Mouse (Mus musculus): ENCODE data around the gene Myom1. TPM values are rescaled to one million over a fixed set of nuclear protein-coding genes. Genes with fewer than 3 reads are reported as not detected.

Myom1 gene
- total and polyA plus RNA-seq, 2 experiments from 2014 or later = 238 to 392 TPM

DNA sequence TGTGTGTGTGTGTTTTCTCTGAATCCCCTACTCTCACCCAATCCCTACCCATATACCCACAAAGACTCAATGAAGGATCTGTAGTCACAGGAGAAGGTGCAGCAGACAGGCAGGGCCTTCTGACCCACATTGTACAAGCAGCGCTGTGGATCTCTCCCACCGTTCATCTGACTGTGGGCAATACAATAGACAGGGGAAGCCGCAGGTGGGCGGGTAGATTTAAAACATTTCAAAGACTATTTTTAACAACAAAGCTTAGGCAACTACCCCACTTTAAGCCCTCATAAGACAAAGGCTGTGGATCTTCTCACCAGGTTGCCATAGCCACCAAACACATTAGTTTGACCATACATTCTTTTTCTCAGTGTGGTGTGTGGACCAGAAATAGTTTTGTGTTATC lies 116.2 kb downstream of the Myom1 start:
- TF ChIP-seq EP300 (IDR thresholded peaks at IDR 0.05; ENCODE audit: low read depth) (no peak), CTCF (IDR thresholded peaks at IDR 0.05; ENCODE audit: low read depth) (no peak)
- ATAC-seq (ENCODE audit: insufficient read depth, low read depth) = no peak
- Histone ChIP-seq H3K36me3 (replicated peaks; ENCODE audit: control insufficient read depth, insufficient read depth, low read length) (peaks cover 64% of the 10 kb centered on the region), H3K4me1 (ENCODE audit: control insufficient read depth, insufficient read depth) (peaks cover 11% of the 10 kb centered on the region), H3K4me3 (ENCODE audit: low read depth, low read length) (no peak overlapping the region), H3K9me3 (replicated peaks; ENCODE audit: control insufficient read depth, low read length) (no peaks in the 10 kb centered on the region), H3K4me2 (ENCODE audit: low read depth, low read length) (no peak overlapping the region), H3K27me3 (ENCODE audit: control insufficient read depth, insufficient read depth, low read length) (no peaks in the 10 kb centered on the region), H3K9ac (replicated peaks; ENCODE audit: low read depth, low read length) (no peak overlapping the region), H3K27ac (ENCODE audit: low read depth) (peak overlapping the region; percentile 62)
- WGBS = 44% methylated on average over 4 of the region's 4 CpGs
- DNase-seq (ENCODE audit: low spot score) = no peak

DNA sequence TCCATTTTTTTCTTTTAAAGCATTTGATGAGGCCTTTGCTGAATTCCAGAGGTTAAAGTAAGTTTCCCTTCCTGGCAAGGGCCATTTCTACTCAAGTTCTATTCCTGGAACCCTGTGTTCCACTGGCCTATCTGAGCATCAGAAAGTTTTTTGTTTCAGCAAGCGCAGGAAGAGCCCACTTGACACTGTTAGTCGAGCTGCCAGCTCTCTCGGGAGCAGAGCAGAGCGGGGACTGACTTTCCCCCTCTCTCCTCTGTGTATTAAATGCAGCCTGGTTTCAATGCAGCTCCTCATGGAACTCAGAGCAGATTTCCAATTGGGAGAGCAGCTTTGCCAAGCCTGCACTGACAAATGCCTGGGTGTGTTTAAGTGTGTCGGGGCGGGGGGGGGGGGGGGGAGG lies 118.2 kb downstream of the Myom1 start:
- Histone ChIP-seq H3K4me2 (ENCODE audit: low read depth, low read length) (no peak overlapping the region), H3K9ac (replicated peaks; ENCODE audit: low read depth, low read length) (no peak overlapping the region), H3K9me3 (replicated peaks; ENCODE audit: control insufficient read depth, low read length) (no peaks in the 10 kb centered on the region), H3K36me3 (replicated peaks; ENCODE audit: control insufficient read depth, insufficient read depth, low read length) (peaks cover 62% of the 10 kb centered on the region), H3K27me3 (ENCODE audit: control insufficient read depth, insufficient read depth, low read length) (no peaks in the 10 kb centered on the region), H3K4me3 (ENCODE audit: low read depth, low read length) (no peak overlapping the region), H3K27ac (ENCODE audit: low read depth) (peak overlapping the region; percentile 77), H3K4me1 (ENCODE audit: control insufficient read depth, insufficient read depth) (peaks cover 11% of the 10 kb centered on the region)
- no peak for TF ChIP-seq EP300 (IDR thresholded peaks at IDR 0.05; ENCODE audit: low read depth)
- no peak for TF ChIP-seq CTCF (IDR thresholded peaks at IDR 0.05; ENCODE audit: low read depth)
- DNase-seq (ENCODE audit: low spot score) (peak; percentile 75), ATAC-seq (ENCODE audit: insufficient read depth, low read depth) (peak; percentile 86)
- WGBS = 9% methylated on average over 4 of the region's 6 CpGs

DNA sequence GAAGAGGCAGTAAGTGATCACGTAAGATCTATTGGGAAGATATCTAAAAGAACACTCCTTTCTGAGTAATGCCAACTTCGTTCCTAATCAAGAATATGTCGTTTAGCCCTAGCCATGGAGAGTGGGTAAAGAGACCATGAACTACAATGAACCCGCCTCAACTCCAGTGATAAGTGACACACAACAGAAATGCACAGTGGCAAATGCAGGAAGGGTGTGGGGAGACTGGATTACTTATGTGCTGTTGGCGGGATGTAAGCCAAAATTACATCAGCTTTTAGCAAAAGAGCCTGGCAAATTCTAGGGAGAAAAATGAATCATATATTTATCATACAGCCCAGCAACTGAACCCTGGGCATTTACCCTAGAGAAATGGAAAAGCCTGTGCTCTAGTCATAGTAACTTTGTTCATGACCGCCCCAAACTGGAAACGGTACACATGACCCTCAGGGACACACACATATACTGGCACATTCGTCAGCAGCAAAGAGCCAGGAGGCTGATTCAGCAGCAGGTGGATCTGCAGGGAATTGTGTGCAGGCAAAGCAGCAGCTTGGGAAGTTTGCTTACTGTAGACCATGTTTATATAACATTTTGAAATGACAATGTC lies 121.7 kb downstream of the Myom1 start:
- Histone ChIP-seq H3K4me3 (ENCODE audit: low read depth, low read length) (no peak overlapping the region), H3K4me2 (ENCODE audit: low read depth, low read length) (no peak overlapping the region), H3K27ac (ENCODE audit: low read depth) (0 out of 2 replicates have a peak overlapping the region, but pooled peaks have one; percentile 8), H3K9me3 (replicated peaks; ENCODE audit: control insufficient read depth, low read length) (no peaks in the 10 kb centered on the region), H3K36me3 (replicated peaks; ENCODE audit: control insufficient read depth, insufficient read depth, low read length) (peaks cover 57% of the 10 kb centered on the region), H3K4me1 (ENCODE audit: control insufficient read depth, insufficient read depth) (peaks cover 7% of the 10 kb centered on the region), H3K9ac (replicated peaks; ENCODE audit: low read depth, low read length) (no peak overlapping the region), H3K27me3 (ENCODE audit: control insufficient read depth, insufficient read depth, low read length) (no peaks in the 10 kb centered on the region)
- DNase-seq (ENCODE audit: low spot score) (no peak), ATAC-seq (ENCODE audit: insufficient read depth, low read depth) (no peak)
- WGBS = 68% methylated on average over 8 of the region's 8 CpGs
- TF ChIP-seq CTCF (IDR thresholded peaks at IDR 0.05; ENCODE audit: low read depth) (no peak), EP300 (IDR thresholded peaks at IDR 0.05; ENCODE audit: low read depth) (no peak)

DNA sequence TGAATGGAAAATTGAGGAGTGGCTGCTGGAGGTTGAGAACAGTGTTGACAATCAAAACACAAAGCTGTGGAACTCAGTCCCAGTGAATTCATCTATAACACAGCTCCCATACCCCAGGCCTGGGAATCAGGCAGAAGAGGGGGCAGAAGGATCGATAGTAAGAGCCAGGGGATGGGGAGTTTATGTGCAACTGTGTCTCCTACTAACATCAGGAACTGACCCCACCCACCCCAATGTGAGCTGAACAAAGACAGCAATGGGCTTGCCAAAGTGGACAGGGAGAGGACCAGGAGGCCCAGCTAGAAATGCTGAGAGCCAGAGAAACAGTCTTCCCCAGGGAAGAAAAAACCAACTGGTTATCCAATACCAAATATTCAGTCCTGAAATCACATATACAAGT lies 122.2 kb downstream of the Myom1 start:
- Histone ChIP-seq H3K27ac (ENCODE audit: low read depth) (0 out of 2 replicates have a peak overlapping the region, but pooled peaks have one; percentile 8), H3K9ac (replicated peaks; ENCODE audit: low read depth, low read length) (no peak overlapping the region), H3K36me3 (replicated peaks; ENCODE audit: control insufficient read depth, insufficient read depth, low read length) (peaks cover 57% of the 10 kb centered on the region), H3K4me2 (ENCODE audit: low read depth, low read length) (no peak overlapping the region), H3K4me1 (ENCODE audit: control insufficient read depth, insufficient read depth) (peaks cover 6% of the 10 kb centered on the region), H3K4me3 (ENCODE audit: low read depth, low read length) (no peak overlapping the region), H3K9me3 (replicated peaks; ENCODE audit: control insufficient read depth, low read length) (no peaks in the 10 kb centered on the region), H3K27me3 (ENCODE audit: control insufficient read depth, insufficient read depth, low read length) (no peaks in the 10 kb centered on the region)
- ATAC-seq (ENCODE audit: insufficient read depth, low read depth) = no peak
- no peak for DNase-seq (ENCODE audit: low spot score)
- WGBS = 70% methylated on average over 1 of the region's 1 CpGs
- TF ChIP-seq EP300 (IDR thresholded peaks at IDR 0.05; ENCODE audit: low read depth) = no peak
- TF ChIP-seq CTCF (IDR thresholded peaks at IDR 0.05; ENCODE audit: low read depth) = no peak

DNA sequence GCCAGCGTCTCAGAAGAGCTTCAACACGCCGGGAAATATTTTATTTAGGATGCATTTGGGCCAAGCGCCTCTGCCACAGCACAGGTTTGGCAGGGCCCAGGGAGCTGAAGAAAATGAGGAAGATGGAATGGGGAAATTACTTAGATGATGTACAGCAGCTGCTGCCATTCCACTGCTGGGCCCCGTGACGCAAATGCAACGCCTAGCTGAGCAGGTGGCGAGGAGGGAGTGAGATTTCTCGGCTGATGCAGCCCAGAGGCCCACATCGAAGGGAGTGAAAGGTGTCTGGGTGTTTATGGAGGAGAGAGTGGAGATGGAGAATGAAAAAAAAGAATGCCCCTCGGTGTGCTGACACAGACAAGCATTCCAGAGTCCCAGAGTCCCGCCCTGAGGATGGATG lies 123.1 kb downstream of the Myom1 start:
- ATAC-seq (ENCODE audit: insufficient read depth, low read depth) = no peak
- peaks cover 57% of the 10 kb centered on the region for H3K36me3 ChIP-seq (replicated peaks; ENCODE audit: control insufficient read depth, insufficient read depth, low read length)
- H3K4me2 ChIP-seq (ENCODE audit: low read depth, low read length) = no peak overlapping the region
- no peak overlapping the region for H3K9ac ChIP-seq (replicated peaks; ENCODE audit: low read depth, low read length)
- H3K9me3 ChIP-seq (replicated peaks; ENCODE audit: control insufficient read depth, low read length) = no peaks in the 10 kb centered on the region
- no peaks in the 10 kb centered on the region for H3K4me1 ChIP-seq (ENCODE audit: control insufficient read depth, insufficient read depth)
- H3K4me3 ChIP-seq (ENCODE audit: low read depth, low read length) = no peak overlapping the region
- H3K27ac ChIP-seq (ENCODE audit: low read depth) = no peak overlapping the region
- no peak for TF ChIP-seq CTCF (IDR thresholded peaks at IDR 0.05; ENCODE audit: low read depth)
- no peak for TF ChIP-seq EP300 (IDR thresholded peaks at IDR 0.05; ENCODE audit: low read depth)
- no peak for DNase-seq (ENCODE audit: low spot score)
- no peaks in the 10 kb centered on the region for H3K27me3 ChIP-seq (ENCODE audit: control insufficient read depth, insufficient read depth, low read length)
- 72% methylated on average over 12 of the region's 12 CpGs for WGBS

DNA sequence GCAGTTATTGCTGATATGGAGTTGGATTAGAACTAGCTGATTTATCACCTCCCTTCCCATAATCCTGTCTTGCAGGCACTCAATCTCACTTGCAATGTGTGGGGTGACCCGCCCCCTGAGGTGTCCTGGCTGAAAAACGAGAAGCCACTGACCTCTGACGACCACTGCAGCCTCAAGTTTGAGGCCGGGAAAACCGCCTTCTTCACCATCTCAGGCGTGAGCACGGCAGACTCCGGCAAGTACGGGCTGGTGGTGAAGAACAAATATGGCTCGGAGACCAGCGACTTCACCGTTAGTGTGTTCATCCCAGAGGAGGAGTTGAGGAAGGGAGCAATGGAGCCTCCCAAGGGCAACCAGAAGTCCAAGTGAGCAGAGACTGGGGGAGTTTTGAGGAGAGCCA lies 123.6 kb downstream of the Myom1 start:
- Histone ChIP-seq H3K27me3 (ENCODE audit: control insufficient read depth, insufficient read depth, low read length) (no peaks in the 10 kb centered on the region), H3K9ac (replicated peaks; ENCODE audit: low read depth, low read length) (no peak overlapping the region), H3K4me1 (ENCODE audit: control insufficient read depth, insufficient read depth) (no peaks in the 10 kb centered on the region), H3K27ac (ENCODE audit: low read depth) (no peak overlapping the region), H3K9me3 (replicated peaks; ENCODE audit: control insufficient read depth, low read length) (no peaks in the 10 kb centered on the region), H3K36me3 (replicated peaks; ENCODE audit: control insufficient read depth, insufficient read depth, low read length) (peaks cover 57% of the 10 kb centered on the region), H3K4me3 (ENCODE audit: low read depth, low read length) (no peak overlapping the region), H3K4me2 (ENCODE audit: low read depth, low read length) (no peak overlapping the region)
- ATAC-seq (ENCODE audit: insufficient read depth, low read depth) (no peak), DNase-seq (ENCODE audit: low spot score) (no peak)
- WGBS = 75% methylated on average over 12 of the region's 12 CpGs
- TF ChIP-seq CTCF (IDR thresholded peaks at IDR 0.05; ENCODE audit: low read depth) (no peak), EP300 (IDR thresholded peaks at IDR 0.05; ENCODE audit: low read depth) (no peak)
